Mouse (Mus musculus) layer of hippocampus, postnatal 14 days (tissue): ENCODE measurements around the gene Rnasel. TPM values are rescaled to one million over a fixed set of nuclear protein-coding genes. Genes with fewer than 3 reads are reported as not detected.
"Not testable (repeated sequence)": the region's sequence is repeated elsewhere in the genome, so short reads cannot be mapped to it uniquely, and the experiment has no call there.

ENCODE experiments used
- DNase-seq, 2 experiments: peaks; one replicate each; pipeline ENCODE4 v3.0.0; 2021 to 2022; ENCODE audit warnings: low spot score in 2 of 2, mixed read lengths in 1 of 2
- total RNA-seq, 2 experiments: library from RNA; stranded (reverse); gene quantifications; 2 replicates each; pipeline ENCODE4 v1.2.3; 2021

Gene Rnasel
- total RNA-seq, 2 experiments from 2014 or later = 10.9 to 11.4 TPM

GRCm38 (mm10) chr1:153768465-153768864 is 19.2 kb downstream of the Rnasel start:
- DNase-seq = no peak

GRCm38 (mm10) chr1:153769571-153769970 is 20.3 kb downstream of the Rnasel start:
- not testable (repeated sequence) for DNase-seq

- DNase-seq = no peak
These were observed 21.0 kb downstream of the Rnasel start for GRCm38 (mm10) chr1:153769998-153770775.

- no peak for DNase-seq
These were observed 21.5 kb downstream of the Rnasel start for GRCm38 (mm10) chr1:153770776-153771167.

GRCm38 (mm10) chr1:153775174-153775573 is 25.9 kb downstream of the Rnasel start:
- DNase-seq = no peak

- DNase-seq = peak; percentile 42 to 57
These were observed 27.0 kb downstream of the Rnasel start for GRCm38 (mm10) chr1:153776257-153776656.

GRCm38 (mm10) chr1:153778205-153778604 is 29.0 kb downstream of the Rnasel start:
- no peak for DNase-seq

- DNase-seq = no peak
These were observed 34.1 kb downstream of the Rnasel start for GRCm38 (mm10) chr1:153783339-153783738.

GRCm38 (mm10) chr1:153785608-153786007 is 36.4 kb downstream of the Rnasel start:
- no peak for DNase-seq

- DNase-seq = no peak
These were observed 41.5 kb downstream of the Rnasel start for GRCm38 (mm10) chr1:153790708-153791107.

- no peak for DNase-seq
These were observed 45.0 kb downstream of the Rnasel start for GRCm38 (mm10) chr1:153794241-153794640.

- DNase-seq = no peak
These were observed 53.5 kb downstream of the Rnasel start for GRCm38 (mm10) chr1:153802691-153803090.

- DNase-seq = no peak
These were observed 54.3 kb downstream of the Rnasel start for GRCm38 (mm10) chr1:153803530-153803929.

GRCm38 (mm10) chr1:153807390-153807993 is 58.3 kb downstream of the Rnasel start:
- DNase-seq = peak; percentile 43 to 65

Other genes starting within 250 kb of the Rnasel start
- 1 to 10 TPM; 6.0 to 6.4 TPM for gene Npl, start 199.4 kb upstream of the Rnasel start, total RNA-seq
- 10 to 100 TPM; 51.8 to 53.0 TPM for gene Rgs8, start 96.4 kb upstream of the Rnasel start, total RNA-seq
- gene Rgs16, start 9.1 kb upstream of the Rnasel start, total RNA-seq = 1 to 10 TPM; 6.6 to 8.8 TPM
- 1 to 10 TPM in 1 of 2 experiments, under 1 TPM in 1; 0.88 to 1.0 TPM for gene Rgsl1, start 94.7 kb downstream of the Rnasel start, total RNA-seq
- not detected for gene Teddm1b, start 124.9 kb downstream of the Rnasel start, total RNA-seq
- not detected for gene Teddm1a, start 142.3 kb downstream of the Rnasel start, total RNA-seq
- 1,000 to 10,000 TPM; 1,538 to 1,706 TPM for gene Glul, start 150.5 kb downstream of the Rnasel start, total RNA-seq
- 1 to 10 TPM; 1.7 to 2.8 TPM for gene Teddm2, start 150.8 kb downstream of the Rnasel start, total RNA-seq